Mouse (Mus musculus) midbrain, embryonic 16.5 days (tissue): ENCODE measurements around the gene Cox4i2. TPM values are rescaled to one million over a fixed set of nuclear protein-coding genes. Genes with fewer than 3 reads are reported as not detected.
A peak's percentile ranks its signal among the peaks of the same experiment; 100 is the strongest.

Source experiments
- ATAC-seq: fragments of 200-750 bp; cut with Nextera tagmentation; 2 replicates; pipeline ENCODE4 v1.8.0; 2017; ENCODE audit warnings: moderate TSS enrichment
- H3K27ac ChIP-seq: fragments of 300-500 bp; sonication (generic); 2 replicates; pipeline ENCODE4 v1.5.1; 2014; ENCODE audit warnings: mild to moderate bottlenecking, low read length, mixed read lengths
- H3K27me3 ChIP-seq: fragments of 300-500 bp; sonication (generic); 2 replicates; pipeline ENCODE4 v1.6.1; 2014; ENCODE audit warnings: low read depth, low read length, mixed read lengths; ENCODE audit not compliant: control insufficient read depth, insufficient read depth
- H3K36me3 ChIP-seq: fragments of 300-500 bp; sonication (generic); 2 replicates; pipeline ENCODE4 v1.6.1; 2014; ENCODE audit warnings: mild to moderate bottlenecking, low read length, moderate library complexity, mixed read lengths; ENCODE audit not compliant: control insufficient read depth, insufficient read depth
- H3K4me1 ChIP-seq: fragments of 300-500 bp; sonication (generic); 2 replicates; pipeline ENCODE4 v1.6.1; 2014; ENCODE audit warnings: mild to moderate bottlenecking, low read length, mixed read lengths; ENCODE audit not compliant: control insufficient read depth, insufficient read depth
- H3K4me2 ChIP-seq: fragments of 300-500 bp; sonication (generic); 2 replicates; pipeline ENCODE4 v1.6.1; 2014; ENCODE audit warnings: mild to moderate bottlenecking, low read length, mixed read lengths
- H3K4me3 ChIP-seq: fragments of 300-500 bp; sonication (generic); 2 replicates; pipeline ENCODE4 v1.5.1; 2014; ENCODE audit warnings: low read depth, mild to moderate bottlenecking, low read length, moderate library complexity, mixed read lengths
- H3K9ac ChIP-seq: fragments of 300-500 bp; sonication (generic); 2 replicates; pipeline ENCODE4 v1.6.1; 2014; ENCODE audit warnings: low read depth, low read length, mixed read lengths
- H3K9me3 ChIP-seq: fragments of 300-500 bp; sonication (generic); replicated peaks from 2 replicates; pipeline ENCODE4 v1.6.1; 2014; ENCODE audit warnings: mild to moderate bottlenecking, low read length, mixed read lengths; ENCODE audit not compliant: control insufficient read depth, poor library complexity, severe bottlenecking
- WGBS: fragments of 180-500 bp; shearing (Covaris S2); extraction: QIAGEN DNeasy Blood & Tissue Kit; methylation state at CpG from one replicate; pipeline ENCODE4 v1.1.7; 2014; 5-methylcytosine and 5-hydroxymethylcytosine counted together
- polyA plus RNA-seq: library from polyadenylated mRNA; unstranded; fragments of >200 nt; fragmentation: Nextera tagmentation; extraction: Ambion mirVana; gene quantifications from 2 replicates; pipeline ENCODE4 v1.2.1, GENCODE M21; 2015

Cox4i2 gene
- polyA plus RNA-seq, 1 experiment from 2014 or later, result 5.0 TPM

GRCm38 (mm10) chr2:152782656-152783055, 28.7 kb downstream of the Cox4i2 start:
- Histone ChIP-seq H3K4me3 (no peak overlapping the region), H3K9me3 (no peaks in the 10 kb centered on the region), H3K4me1 (no peaks in the 10 kb centered on the region), H3K27ac (no peak overlapping the region), H3K36me3 (no peaks in the 10 kb centered on the region), H3K4me2 (no peak overlapping the region), H3K27me3 (no peaks in the 10 kb centered on the region), H3K9ac (no peak overlapping the region)
- 89% methylated on average over 5 of the region's 5 CpGs for WGBS
- no peak for ATAC-seq

GRCm38 (mm10) chr2:152783241-152783640, 29.3 kb downstream of the Cox4i2 start:
- Histone ChIP-seq H3K4me1 (no peaks in the 10 kb centered on the region), H3K4me3 (no peak overlapping the region), H3K4me2 (no peak overlapping the region), H3K27me3 (no peaks in the 10 kb centered on the region), H3K27ac (no peak overlapping the region), H3K9me3 (no peaks in the 10 kb centered on the region), H3K9ac (no peak overlapping the region), H3K36me3 (no peaks in the 10 kb centered on the region)
- 95% methylated on average over 5 of the region's 5 CpGs for WGBS
- no peak for ATAC-seq

GRCm38 (mm10) chr2:152784640-152785039, 30.7 kb downstream of the Cox4i2 start:
- H3K4me3 ChIP-seq, result no peak overlapping the region
- WGBS, result 95% methylated on average over 8 of the region's 8 CpGs

GRCm38 (mm10) chr2:152785446-152786350, 31.7 kb downstream of the Cox4i2 start:
- H3K27me3 ChIP-seq, result no peaks in the 10 kb centered on the region
- peak; percentile 33; the same call in 1 of the 2 replicates for ATAC-seq
- H3K4me1 ChIP-seq, result peaks cover 4% of the 10 kb centered on the region; the same call in 1 of the 2 replicates
- no peak overlapping the region for H3K9ac ChIP-seq
- peak overlapping the region; percentile 59 for H3K27ac ChIP-seq
- no peaks in the 10 kb centered on the region for H3K36me3 ChIP-seq
- no peaks in the 10 kb centered on the region for H3K9me3 ChIP-seq
- no peak overlapping the region for H3K4me2 ChIP-seq
- 76% methylated on average over 18 of the region's 18 CpGs for WGBS
- H3K4me3 ChIP-seq, result no peak overlapping the region

More at GRCm38 (mm10) chr2:152784640-152785039, 30.7 kb downstream of the Cox4i2 start:
- Histone ChIP-seq H3K4me2 (no peak overlapping the region), H3K4me1 (peaks cover 4% of the 10 kb centered on the region; the same call in 1 of the 2 replicates), H3K27me3 (no peaks in the 10 kb centered on the region), H3K27ac (no peak overlapping the region), H3K9ac (no peak overlapping the region), H3K9me3 (no peaks in the 10 kb centered on the region), H3K36me3 (no peaks in the 10 kb centered on the region)
- ATAC-seq, result no peak

GRCm38 (mm10) chr2:152787136-152787535, 33.2 kb downstream of the Cox4i2 start:
- peaks cover 4% of the 10 kb centered on the region; the same call in 1 of the 2 replicates for H3K4me1 ChIP-seq
- ATAC-seq, result no peak
- 93% methylated on average over 2 of the region's 2 CpGs for WGBS

GRCm38 (mm10) chr2:152787543-152787942, 33.6 kb downstream of the Cox4i2 start:
- Histone ChIP-seq H3K36me3 (no peaks in the 10 kb centered on the region), H3K9me3 (no peaks in the 10 kb centered on the region), H3K4me3 (no peak overlapping the region), H3K27me3 (no peaks in the 10 kb centered on the region), H3K4me1 (peaks cover 4% of the 10 kb centered on the region; the same call in 1 of the 2 replicates), H3K27ac (no peak overlapping the region), H3K4me2 (no peak overlapping the region), H3K9ac (no peak overlapping the region)
- ATAC-seq, result no peak
- 97% methylated on average over 6 of the region's 6 CpGs for WGBS

More at GRCm38 (mm10) chr2:152787136-152787535, 33.2 kb downstream of the Cox4i2 start:
- Histone ChIP-seq H3K9me3 (no peaks in the 10 kb centered on the region), H3K9ac (no peak overlapping the region), H3K27ac (no peak overlapping the region), H3K4me2 (no peak overlapping the region), H3K36me3 (no peaks in the 10 kb centered on the region), H3K27me3 (no peaks in the 10 kb centered on the region), H3K4me3 (no peak overlapping the region)

GRCm38 (mm10) chr2:152788892-152789421, 35.0 kb downstream of the Cox4i2 start:
- H3K9me3 ChIP-seq, result no peaks in the 10 kb centered on the region
- peaks cover 4% of the 10 kb centered on the region; the same call in 1 of the 2 replicates for H3K4me1 ChIP-seq
- no peaks in the 10 kb centered on the region for H3K27me3 ChIP-seq
- no peak overlapping the region for H3K9ac ChIP-seq
- H3K36me3 ChIP-seq, result no peaks in the 10 kb centered on the region
- no peak overlapping the region for H3K27ac ChIP-seq
- H3K4me2 ChIP-seq, result no peak overlapping the region
- 86% methylated on average over 6 of the region's 6 CpGs for WGBS
- no peak for ATAC-seq
- no peak overlapping the region for H3K4me3 ChIP-seq

- H3K4me3 ChIP-seq, result no peak overlapping the region
- WGBS, result 76% methylated on average over 4 of the region's 4 CpGs
- H3K27me3 ChIP-seq, result no peaks in the 10 kb centered on the region
- no peak for ATAC-seq
- H3K9me3 ChIP-seq, result no peaks in the 10 kb centered on the region
- peaks cover 4% of the 10 kb centered on the region; the same call in 1 of the 2 replicates for H3K4me1 ChIP-seq
- no peak overlapping the region for H3K4me2 ChIP-seq
- no peak overlapping the region for H3K27ac ChIP-seq
- no peak overlapping the region for H3K9ac ChIP-seq
- H3K36me3 ChIP-seq, result no peaks in the 10 kb centered on the region
Measured at GRCm38 (mm10) chr2:152789591-152789999, 35.6 kb downstream of the Cox4i2 start.

- ATAC-seq, result no peak
- 63% methylated on average over 2 of the region's 2 CpGs for WGBS
- H3K9ac ChIP-seq, result no peak overlapping the region
- no peaks in the 10 kb centered on the region for H3K36me3 ChIP-seq
- no peaks in the 10 kb centered on the region for H3K27me3 ChIP-seq
- H3K27ac ChIP-seq, result no peak overlapping the region
- H3K4me1 ChIP-seq, result peaks cover 4% of the 10 kb centered on the region; the same call in 1 of the 2 replicates
- no peaks in the 10 kb centered on the region for H3K9me3 ChIP-seq
- H3K4me2 ChIP-seq, result no peak overlapping the region
- no peak overlapping the region for H3K4me3 ChIP-seq
Measured at GRCm38 (mm10) chr2:152792461-152792860, 38.5 kb downstream of the Cox4i2 start.
